Mouse (Mus musculus) cerebellum, adult 2 months (tissue): ENCODE data around the gene Hip1.

Source experiments
- CTCF ChIP-seq: fragments of 200-500 bp; IDR thresholded peaks from 2 replicates; pipeline ENCODE4 v1.5.1; 2011; ENCODE audit warnings: low read depth, mild to moderate bottlenecking, control low read depth, low read length, moderate library complexity, borderline replicate concordance; ENCODE audit not compliant: insufficient read depth
- POLR2A ChIP-seq: fragments of 200-500 bp; IDR thresholded peaks from 2 replicates; pipeline ENCODE4 v1.6.1; 2011; ENCODE audit warnings: low read length, control low read depth, borderline replicate concordance; ENCODE audit not compliant: insufficient read depth

DNA sequence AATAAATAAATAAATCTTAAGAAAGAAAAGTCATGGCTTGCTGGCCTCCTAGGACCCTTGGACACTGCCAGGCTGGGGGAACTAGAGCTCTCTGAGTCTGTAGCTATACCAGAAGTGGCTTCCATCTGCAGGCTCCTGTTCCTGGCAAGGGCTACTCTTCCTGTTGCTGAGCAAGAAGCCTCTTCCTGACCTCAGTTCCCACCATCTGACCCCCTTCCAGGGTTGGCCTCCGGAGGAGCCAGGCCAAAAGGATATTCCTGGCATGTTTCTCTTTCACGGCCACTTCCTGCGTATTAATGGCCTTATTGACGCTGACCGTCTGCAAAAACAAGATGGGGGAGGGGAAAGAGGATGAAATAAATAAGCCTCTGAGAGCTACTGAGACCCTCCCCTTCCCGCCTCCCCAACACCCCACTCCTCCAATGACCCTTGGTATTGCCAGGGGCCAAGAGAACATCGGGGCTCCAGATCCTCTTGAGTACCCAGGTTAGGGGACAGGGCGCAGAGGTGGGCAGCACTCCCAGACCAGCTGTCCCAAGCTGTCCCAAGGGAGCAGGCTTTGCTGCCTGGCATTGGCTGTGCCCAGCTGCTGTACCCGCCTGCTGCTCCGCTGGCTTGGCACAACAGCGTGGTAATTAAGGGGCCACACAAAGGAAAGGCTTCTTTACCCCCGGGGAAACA lies 84.6 kb downstream of the Hip1 start:
- TF ChIP-seq POLR2A (no peak), CTCF (no peak)
